Mouse (Mus musculus) CH12.LX (cell line): ENCODE data around the gene Lurap1l. TPM values are rescaled to one million over a fixed set of nuclear protein-coding genes. Genes with fewer than 3 reads are reported as not detected.

ENCODE experiments used
- DNase-seq: peaks from one replicate; pipeline ENCODE4 v3.0.0-alpha.2; 2013; ENCODE audit errors: extremely low read depth
- H3K27ac ChIP-seq: 2 replicates; pipeline ENCODE4 v1.5.1; 2012; ENCODE audit warnings: low read depth, mild to moderate bottlenecking, control low read depth, moderate library complexity; ENCODE audit not compliant: insufficient read depth
- H3K27me3 ChIP-seq: replicated peaks from 2 replicates; pipeline ENCODE3; 2012; ENCODE audit warnings: inconsistent platforms
- H3K36me3 ChIP-seq, 2 experiments: replicated peaks in 1 of 2; 2 replicates each; pipeline versions ENCODE3 to v1.6.1; 2012; ENCODE audit warnings: inconsistent platforms in 1 of 2, low read length in 1 of 2, mild to moderate bottlenecking in 1 of 2, mixed read lengths in 1 of 2, moderate library complexity in 1 of 2; ENCODE audit not compliant: control insufficient read depth in 1 of 2, insufficient read depth in 1 of 2
- H3K4me1 ChIP-seq, 2 experiments: 2 replicates each; pipeline ENCODE4 v1.6.1; 2012; ENCODE audit warnings: inconsistent platforms in 1 of 2, moderate library complexity in 1 of 2; ENCODE audit not compliant: insufficient read depth in 2 of 2, control insufficient read depth in 1 of 2
- H3K4me2 ChIP-seq: 2 replicates; pipeline ENCODE4 v1.6.1; 2012; ENCODE audit warnings: low read depth, mild to moderate bottlenecking, control low read depth; ENCODE audit not compliant: poor library complexity, insufficient read depth, severe bottlenecking
- H3K4me3 ChIP-seq, 3 experiments: fragments of 150-350 bp in 1 of 3; sonication (generic) in 1 of 3; replicated peaks in 1 of 3; 2 replicates each; pipeline versions ENCODE3 to v1.5.1; 2011 to 2012; ENCODE audit warnings: low read depth in 2 of 3, low read length in 2 of 3, mild to moderate bottlenecking in 2 of 3, moderate library complexity in 2 of 3, control low read depth in 1 of 3, improper control_type of control experiment in 1 of 3, inconsistent platforms in 1 of 3, mixed read lengths in 1 of 3; ENCODE audit not compliant: poor library complexity in 1 of 3
- H3K79me2 ChIP-seq: replicated peaks from 2 replicates; pipeline ENCODE4 v1.6.1; 2012; ENCODE audit warnings: mild to moderate bottlenecking, moderate library complexity; ENCODE audit not compliant: control insufficient read depth, poor library complexity, insufficient read depth, severe bottlenecking; ENCODE audit errors: extremely low read depth
- H3K9ac ChIP-seq: 2 replicates; pipeline ENCODE4 v1.6.1; 2012; ENCODE audit warnings: low read depth, mild to moderate bottlenecking, control low read depth, moderate library complexity; ENCODE audit not compliant: insufficient read depth
- H3K9me3 ChIP-seq: replicated peaks from 2 replicates; pipeline ENCODE3; 2012; ENCODE audit warnings: low read length, inconsistent platforms, mixed read lengths
- CHD2 ChIP-seq: IDR thresholded peaks from 2 replicates; pipeline ENCODE4 v1.6.1; 2011; ENCODE audit warnings: low read length, improper control_type of control experiment
- ELF1 ChIP-seq: IDR thresholded peaks from 2 replicates; pipeline ENCODE4 v1.6.1; 2014; ENCODE audit warnings: low read depth, mild to moderate bottlenecking, inconsistent platforms, low read length, improper control_type of control experiment
- EP300 ChIP-seq: IDR thresholded peaks from 2 replicates; pipeline ENCODE4 v1.6.1; 2011; ENCODE audit warnings: low read length, improper control_type of control experiment
- GABPA ChIP-seq: IDR thresholded peaks from 2 replicates; pipeline ENCODE4 v1.6.1; 2012; ENCODE audit warnings: low read depth, low read length, improper control_type of control experiment, inconsistent platforms; ENCODE audit not compliant: insufficient replicate concordance
- HCFC1 ChIP-seq: IDR thresholded peaks from 2 replicates; pipeline ENCODE4 v1.6.1; 2012; ENCODE audit warnings: low read depth, mild to moderate bottlenecking, inconsistent platforms, low read length, improper control_type of control experiment
- IRF4 ChIP-seq: IDR thresholded peaks from 2 replicates; pipeline ENCODE4 v1.6.1; 2014; ENCODE audit warnings: low read depth, mild to moderate bottlenecking, inconsistent platforms, low read length, improper control_type of control experiment
- KAT2A ChIP-seq: IDR thresholded peaks from 2 replicates; pipeline ENCODE4 v1.6.1; 2012; ENCODE audit warnings: low read length, improper control_type of control experiment, inconsistent platforms; ENCODE audit not compliant: insufficient replicate concordance
- MAX ChIP-seq: IDR thresholded peaks from 2 replicates; pipeline ENCODE4 v1.6.1; 2011; ENCODE audit warnings: low read length, improper control_type of control experiment
- MAZ ChIP-seq: IDR thresholded peaks from 2 replicates; pipeline ENCODE4 v1.6.1; 2012; ENCODE audit warnings: low read depth, mild to moderate bottlenecking, inconsistent platforms, low read length, improper control_type of control experiment, moderate library complexity
- MEF2A ChIP-seq: IDR thresholded peaks from 2 replicates; pipeline ENCODE4 v1.6.1; 2014; ENCODE audit warnings: low read depth, mild to moderate bottlenecking, inconsistent platforms, low read length, improper control_type of control experiment, borderline replicate concordance
- MYC ChIP-seq: IDR thresholded peaks from 2 replicates; pipeline ENCODE4 v1.6.1; 2011; ENCODE audit warnings: low read depth, mild to moderate bottlenecking, improper control_type of control experiment, low read length
- POLR2A ChIP-seq: IDR thresholded peaks from 2 replicates; pipeline ENCODE4 v1.6.1; 2011; ENCODE audit warnings: low read depth, mild to moderate bottlenecking, improper control_type of control experiment, low read length
- RAD21 ChIP-seq: IDR thresholded peaks from 2 replicates; pipeline ENCODE4 v1.6.1; 2011; ENCODE audit warnings: low read depth, mild to moderate bottlenecking, low read length, improper control_type of control experiment, moderate library complexity
- RCOR1 ChIP-seq: conservative IDR thresholded peaks from 2 replicates; pipeline ENCODE4 v1.6.1; 2012; ENCODE audit warnings: low read depth, mild to moderate bottlenecking, inconsistent platforms, low read length, improper control_type of control experiment
- TBP ChIP-seq: conservative IDR thresholded peaks from 2 replicates; pipeline ENCODE4 v1.6.1; 2011; ENCODE audit warnings: low read depth, low read length, improper control_type of control experiment
- USF1 ChIP-seq: IDR thresholded peaks from 2 replicates; pipeline ENCODE4 v1.6.1; 2014; ENCODE audit warnings: low read depth, mild to moderate bottlenecking, inconsistent platforms, low read length, improper control_type of control experiment
- ZC3H11A ChIP-seq: IDR thresholded peaks from 2 replicates; pipeline ENCODE4 v1.6.1; 2012; ENCODE audit warnings: low read depth, mild to moderate bottlenecking, inconsistent platforms, low read length, improper control_type of control experiment
- ZKSCAN1 ChIP-seq: IDR thresholded peaks from 2 replicates; pipeline ENCODE4 v1.6.1; 2012; ENCODE audit warnings: low read depth, inconsistent platforms, low read length, improper control_type of control experiment, borderline replicate concordance
- dilution Hi-C: fragments of 300-500 bp; cut with MboI; formaldehyde crosslinking; loops from 2 replicates; pipeline ENCODE4 v1.14.3; 2020; ENCODE audit warnings: low sequenced_read_pairs; ENCODE audit not compliant: extremely low pct_unique_long_range_greater_than_20kb, extremely low pct_ligation_motif_present
- in situ Hi-C: fragments of 300-500 bp; cut with MboI; formaldehyde crosslinking; loops from 3 replicates; pipeline ENCODE4 v1.14.3; 2019; ENCODE audit warnings: low sequenced_read_pairs, low pct_ligation_motif_present, low pct_unique_long_range_greater_than_20kb, mixed read lengths
- polyA plus RNA-seq: library from polyadenylated mRNA; unstranded; fragments of >175 nt; gene quantifications from 2 replicates; pipeline ENCODE4 v1.2.1, GENCODE M21; 2012; ENCODE audit warnings: low read depth; ENCODE audit not compliant: insufficient read length
- total RNA-seq, 2 experiments: library from RNA; depleted of rRNA; stranded (reverse); fragments of 300-350 nt in 1 of 2; fragments of >200 nt in 1 of 2; gene quantifications; 2 replicates each; pipeline ENCODE4 v1.2.3; 2012 to 2014

The Lurap1l gene
- total and polyA plus RNA-seq, 3 experiments = not detected

GRCm38 (mm10) chr4:80866065-80866464, 44.4 kb upstream of the Lurap1l start:
- in situ Hi-C loops = no loop called here
- dilution Hi-C loops = no loop called here
- H3K4me1 ChIP-seq = no peaks in the 10 kb centered on the region
- TF ChIP-seq POLR2A (no peak), EP300 (no peak), GABPA (no peak), RAD21 (no peak), USF1 (no peak), MYC (no peak), CHD2 (no peak), ZC3H11A (no peak), ELF1 (no peak), MAX (no peak), KAT2A (no peak), MAZ (no peak), ZKSCAN1 (no peak), RCOR1 (no peak), MEF2A (no peak), TBP (no peak), IRF4 (no peak)
- H3K9me3 ChIP-seq = peaks cover 40% of the 10 kb centered on the region
- H3K36me3 ChIP-seq = no peaks in the 10 kb centered on the region
- no peaks in the 10 kb centered on the region for H3K79me2 ChIP-seq
- H3K9ac ChIP-seq = no peak overlapping the region
- H3K4me2 ChIP-seq = no peak overlapping the region
- H3K27ac ChIP-seq = no peak overlapping the region
- no peaks in the 10 kb centered on the region for H3K27me3 ChIP-seq
- no peak for DNase-seq
- no peak overlapping the region for H3K4me3 ChIP-seq

GRCm38 (mm10) chr4:80869598-80869997, 40.8 kb upstream of the Lurap1l start:
- TF ChIP-seq HCFC1 = no peak
- TF ChIP-seq MYC = no peak
- H3K4me2 ChIP-seq = no peak overlapping the region
- peaks cover 48% of the 10 kb centered on the region for H3K9me3 ChIP-seq
- H3K4me3 ChIP-seq = no peak overlapping the region
- in situ Hi-C loops (no loop called here), dilution Hi-C loops (no loop called here)
- no peaks in the 10 kb centered on the region for H3K27me3 ChIP-seq
- no peaks in the 10 kb centered on the region for H3K4me1 ChIP-seq
- no peaks in the 10 kb centered on the region for H3K36me3 ChIP-seq
- no peak for DNase-seq
- H3K27ac ChIP-seq = no peak overlapping the region
- H3K79me2 ChIP-seq = no peaks in the 10 kb centered on the region
- no peak overlapping the region for H3K9ac ChIP-seq
